Mouse (Mus musculus) cerebellum, adult 2 months (tissue): ENCODE measurements around the gene Tcp10c. TPM values are rescaled to one million over a fixed set of nuclear protein-coding genes. Genes with fewer than 3 reads are reported as not detected.

Experiments used
- polyA plus RNA-seq: library from polyadenylated mRNA; depleted of rRNA; stranded (reverse); fragments of >200 nt; gene quantifications from 2 replicates; pipeline ENCODE4 v1.2.3, GENCODE M21; 2012; rRNA removed

The Tcp10c gene
- polyA plus RNA-seq, 1 experiment = not detected

Other genes starting within 250 kb of the Tcp10c start
- gene Unc93a, start 222.8 kb upstream of the Tcp10c start, polyA plus RNA-seq = not detected in 2 replicates
- not detected in 2 replicates for gene Smok2a, start 133.4 kb upstream of the Tcp10c start, polyA plus RNA-seq
- not detected in 2 replicates for gene Smok2b, start 124.3 kb upstream of the Tcp10c start, polyA plus RNA-seq